Mouse (Mus musculus) lung, postnatal 0 days (tissue): ENCODE measurements at regions not wholly inside any gene's neighbourhood (a gene's known extent, or its start where the extent isn't known, plus 50 kb on each side); places are given as distances from the start of the nearest gene placed in this dataset.

Experiments used
- ATAC-seq: fragments of 200-750 bp; cut with Nextera tagmentation; 2 replicates; pipeline ENCODE4 v1.8.0; 2017; ENCODE audit warnings: moderate library complexity
- DNase-seq: peaks from one replicate; pipeline ENCODE4 v3.0.0-alpha.2; 2016; ENCODE audit warnings: low spot score
- H3K27ac ChIP-seq: fragments of 300-500 bp; sonication (generic); 2 replicates; pipeline ENCODE4 v1.5.1; 2014; ENCODE audit warnings: antibody characterized with exemption, mild to moderate bottlenecking, low read length, mixed read lengths
- H3K27me3 ChIP-seq: fragments of 300-500 bp; sonication (generic); replicated peaks from 2 replicates; pipeline ENCODE4 v1.6.1; 2014; ENCODE audit warnings: low read length, mixed read lengths; ENCODE audit not compliant: insufficient read depth
- H3K36me3 ChIP-seq: fragments of 300-500 bp; sonication (generic); 2 replicates; pipeline ENCODE4 v1.6.1; 2014; ENCODE audit warnings: low read length, mixed read lengths; ENCODE audit not compliant: insufficient read depth
- H3K4me1 ChIP-seq: fragments of 300-500 bp; sonication (generic); 2 replicates; pipeline ENCODE4 v1.6.1; 2014; ENCODE audit warnings: antibody characterized with exemption, low read depth, low read length, mixed read lengths; ENCODE audit not compliant: insufficient read depth
- H3K4me2 ChIP-seq: fragments of 300-500 bp; sonication (generic); replicated peaks from 2 replicates; pipeline ENCODE4 v1.6.1; 2014; ENCODE audit warnings: low read depth, mild to moderate bottlenecking, low read length, moderate library complexity, mixed read lengths
- H3K4me3 ChIP-seq: fragments of 300-500 bp; sonication (generic); 2 replicates; pipeline ENCODE4 v1.5.1; 2014; ENCODE audit warnings: low read depth, low read length
- H3K9ac ChIP-seq: fragments of 300-500 bp; sonication (generic); replicated peaks from 2 replicates; pipeline ENCODE4 v1.6.1; 2014; ENCODE audit warnings: low read depth, mild to moderate bottlenecking
- H3K9me3 ChIP-seq: fragments of 300-500 bp; sonication (generic); 2 replicates; pipeline ENCODE4 v1.6.1; 2016; ENCODE audit warnings: low read length, mixed read lengths
- CTCF ChIP-seq: IDR thresholded peaks from 2 replicates; pipeline ENCODE4 v1.5.1; 2016; ENCODE audit warnings: antibody characterized with exemption, mild to moderate bottlenecking
- EP300 ChIP-seq: IDR thresholded peaks from 2 replicates; pipeline ENCODE4 v1.6.1; 2016; ENCODE audit warnings: antibody characterized with exemption, mild to moderate bottlenecking, control low read depth
- whole genome bisulfite sequencing: fragments of 180-500 bp; shearing (Covaris S2); extraction: QIAGEN DNeasy Blood & Tissue Kit; methylation state at CpG from one replicate; pipeline ENCODE4 v1.1.7; 2014; 5-methylcytosine and 5-hydroxymethylcytosine counted together

DNA sequence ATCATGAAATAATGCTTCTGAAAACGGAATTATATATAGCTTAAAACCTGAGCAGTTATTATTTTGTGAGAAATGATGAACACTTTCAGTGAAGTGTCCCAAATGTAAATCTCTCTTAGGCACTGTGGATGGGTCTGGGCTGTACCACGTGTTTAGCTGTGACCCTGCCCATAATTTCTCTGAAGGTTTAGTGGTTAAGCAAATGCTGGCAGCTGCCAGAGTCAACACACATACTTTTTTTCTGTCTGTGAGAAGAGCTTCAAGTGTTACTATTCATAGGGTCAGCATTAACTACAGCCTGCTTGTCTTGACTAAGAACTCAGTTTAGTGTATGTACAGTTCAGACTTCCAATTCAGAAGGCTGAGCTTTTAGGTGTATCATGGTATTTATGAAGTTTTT, 126.8 kb upstream of the Rnpc3 start:
- Histone ChIP-seq H3K27ac (no peak overlapping the region), H3K4me1 (no peaks in the 10 kb centered on the region), H3K4me2 (no peak overlapping the region), H3K9me3 (no peaks in the 10 kb centered on the region), H3K9ac (no peak overlapping the region), H3K36me3 (no peaks in the 10 kb centered on the region), H3K27me3 (no peaks in the 10 kb centered on the region), H3K4me3 (no peak overlapping the region)
- 21% methylated on average over 2 of the region's 2 CpGs for WGBS
- TF ChIP-seq EP300 (no peak), CTCF (no peak)
- peak; percentile 30; the same call in 1 of the 2 replicates for ATAC-seq
- peak; percentile 23 for DNase-seq
